Mouse (Mus musculus) inflammation-experienced regulatory T-cells, adult 6 months (primary cell): ENCODE data around the gene Fstl1. TPM values are rescaled to one million over a fixed set of nuclear protein-coding genes. Genes with fewer than 3 reads are reported as not detected.

Experiments
- ATAC-seq: one replicate; pipeline ENCODE4 v1.8.0; 2017
- polyA plus RNA-seq, 3 experiments: library from polyadenylated mRNA; unstranded; fragments of 100-300 nt; shearing (Covaris generic); gene quantifications; one replicate each; pipeline ENCODE4 v1.2.1; 2017

Gene Fstl1
- under 1 TPM in 1 of 3 experiments, not detected in 2; 0.27 TPM for polyA plus RNA-seq

DNA sequence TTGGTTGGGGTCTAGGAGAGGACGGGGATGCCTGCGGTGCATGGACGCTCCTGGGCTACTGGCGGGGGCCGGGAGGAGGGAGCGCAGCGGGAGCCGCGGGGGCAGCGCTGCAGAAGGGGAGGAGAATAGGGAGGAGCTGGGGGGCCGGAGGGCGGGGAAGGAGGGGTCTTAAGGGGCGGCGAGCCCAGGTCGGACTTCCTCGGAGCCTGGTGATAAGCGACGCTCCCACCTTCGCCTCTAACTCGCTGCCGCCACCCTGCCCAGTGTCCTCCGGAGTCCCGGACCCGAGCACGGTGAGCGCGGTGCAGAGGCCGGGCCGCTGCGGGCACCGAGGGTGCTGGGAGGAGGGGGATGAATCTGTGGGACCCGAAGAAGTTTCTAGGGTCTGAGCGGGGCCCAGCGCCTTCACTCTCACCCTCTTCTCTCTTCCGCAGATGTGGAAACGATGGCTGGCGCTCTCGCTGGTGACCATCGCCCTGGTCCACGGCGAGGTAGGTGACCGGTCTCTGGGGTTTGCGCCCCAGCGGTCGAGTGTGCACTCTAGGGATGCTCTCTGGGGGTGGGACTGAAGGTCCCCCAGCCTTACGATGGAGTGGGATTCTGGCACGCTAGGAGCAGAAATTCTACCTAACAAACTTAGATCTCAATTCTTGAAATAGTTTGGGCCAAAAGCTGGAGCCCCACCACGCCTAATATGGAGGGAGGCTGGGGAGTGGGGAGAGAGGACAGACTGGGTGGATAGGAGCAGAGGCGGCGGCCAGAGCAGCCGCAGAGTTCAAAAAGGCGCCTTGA is at the start of gene Fstl1:
Gene Fstl1 (plus strand): TSS at position 14 of the 792 bp plus-strand sequence.
- ATAC-seq, result no peak

DNA sequence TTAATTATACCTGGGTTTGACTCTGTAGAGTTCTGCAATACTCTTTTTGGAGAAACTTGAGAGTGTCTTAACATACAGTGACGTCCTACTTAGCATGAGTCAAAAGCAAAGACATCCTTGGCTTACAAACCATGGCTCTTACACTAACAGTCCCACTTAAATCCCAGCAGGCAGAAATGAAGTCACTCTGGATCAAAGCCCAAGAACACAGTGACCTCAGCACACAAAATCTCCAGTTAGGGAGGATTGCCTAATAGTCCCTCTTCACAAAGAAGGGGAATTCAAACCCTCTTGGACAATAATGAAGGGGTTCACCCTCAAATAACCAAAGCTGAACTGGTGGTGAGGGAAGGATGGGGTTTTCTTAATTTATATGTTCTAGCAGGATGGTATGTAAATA is 48.0 kb upstream of the Fstl1 start:
- ATAC-seq, result no peak

DNA sequence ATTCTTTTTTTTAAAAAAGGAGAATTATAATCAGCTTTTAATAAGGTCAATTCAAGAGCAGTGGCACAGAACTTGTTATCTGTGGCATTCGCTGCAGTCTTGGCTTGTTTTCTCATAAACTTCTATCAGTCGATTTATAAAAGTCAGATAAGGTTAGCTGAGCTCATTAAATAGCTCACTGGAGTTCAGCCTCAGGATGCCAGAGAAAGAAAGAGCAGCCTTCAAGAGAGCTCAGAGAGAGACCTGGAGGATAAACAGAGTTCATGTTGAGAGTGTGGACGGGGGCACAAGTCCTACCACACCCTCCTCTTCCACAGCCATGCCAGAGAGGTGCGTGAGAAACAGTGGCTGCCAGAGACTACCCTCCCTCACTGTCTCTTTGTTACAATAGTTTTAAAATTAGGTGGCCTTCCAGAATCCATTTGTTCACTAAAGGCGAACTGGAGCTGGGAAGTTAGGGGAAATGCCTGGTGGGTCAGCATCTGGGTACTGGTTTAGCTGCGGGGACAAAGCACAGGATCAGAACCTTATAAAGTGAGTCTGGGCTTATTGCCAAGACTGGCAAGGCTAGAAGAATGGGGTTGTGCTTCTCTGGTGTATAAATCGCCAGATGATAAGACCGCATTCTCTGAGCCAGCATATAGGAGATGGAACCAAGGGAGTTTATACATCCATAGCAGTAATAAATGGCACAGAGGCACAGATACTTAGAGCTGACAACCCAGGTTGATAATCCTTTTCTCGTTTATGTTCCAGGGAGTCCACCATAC is 47.1 kb upstream of the Fstl1 start:
- no peak for ATAC-seq

GRCm38 (mm10) chr16:37730293-37730835 is 46.3 kb upstream of the Fstl1 start:
- no peak for ATAC-seq

DNA sequence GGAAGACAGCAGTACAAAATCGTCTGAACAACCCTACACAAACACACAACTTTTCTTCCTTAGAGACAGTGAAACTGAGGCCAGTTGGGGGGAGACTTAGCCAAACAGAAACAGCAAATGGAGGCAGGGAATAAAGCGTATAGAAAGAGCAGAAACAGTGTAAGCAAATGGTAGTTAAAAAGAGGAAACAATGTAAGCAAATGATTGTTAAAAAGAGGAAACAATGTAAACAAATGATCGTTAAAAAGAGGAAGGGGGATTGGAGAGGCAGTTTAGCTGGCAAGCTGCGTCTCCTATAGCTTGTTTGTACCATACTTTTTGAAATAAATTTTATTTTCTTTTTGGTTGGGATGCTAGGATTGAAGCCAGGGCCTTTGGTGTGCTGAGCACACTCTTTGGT is 45.2 kb upstream of the Fstl1 start:
- no peak for ATAC-seq

GRCm38 (mm10) chr16:37732023-37732761 is 44.5 kb upstream of the Fstl1 start:
- no peak for ATAC-seq

DNA sequence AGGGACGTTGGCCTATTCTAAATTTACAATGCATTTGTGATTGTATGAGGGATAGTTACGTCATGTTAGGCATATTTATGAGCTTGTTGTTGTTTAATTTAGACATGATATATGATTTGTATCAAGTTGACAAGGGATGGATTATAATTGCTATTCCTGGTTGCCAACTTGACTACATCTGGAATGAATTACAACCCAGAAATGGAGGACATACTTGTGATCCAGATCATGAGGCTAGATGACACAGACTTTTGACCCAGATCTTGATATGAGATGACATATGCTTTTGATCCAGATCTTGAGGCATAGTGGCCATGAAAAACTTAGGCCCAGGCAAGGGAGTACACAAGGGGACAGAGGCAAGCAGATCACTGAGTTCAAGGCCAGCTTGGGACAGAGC is 36.6 kb upstream of the Fstl1 start:
- ATAC-seq, result no peak

GRCm38 (mm10) chr16:37742266-37742665 is 34.4 kb upstream of the Fstl1 start:
- no peak for ATAC-seq

- no peak for ATAC-seq
Observed at GRCm38 (mm10) chr16:37752876-37753275, 23.8 kb upstream of the Fstl1 start.

- ATAC-seq, result no peak
Observed at GRCm38 (mm10) chr16:37753809-37754208, 22.9 kb upstream of the Fstl1 start.

DNA sequence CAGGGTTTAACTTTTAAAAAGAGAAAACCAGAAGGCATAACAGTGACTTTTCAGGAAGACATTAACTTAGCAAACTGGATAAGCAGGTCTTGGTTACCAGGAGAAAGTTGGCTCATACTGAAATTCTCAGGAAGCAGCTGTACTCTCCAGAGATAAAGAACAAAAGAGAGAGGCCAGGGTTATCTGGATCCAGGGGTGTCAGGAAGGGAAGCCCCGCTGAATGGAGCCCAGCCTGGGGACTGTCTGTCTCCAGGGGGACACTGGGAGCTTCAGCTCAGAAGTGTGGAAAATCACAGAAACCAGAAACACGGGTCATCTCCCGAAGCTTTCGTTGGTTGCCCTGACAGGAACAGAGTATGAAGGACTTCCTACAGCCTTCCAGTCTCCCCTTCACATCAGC is 22.2 kb upstream of the Fstl1 start:
- ATAC-seq, result no peak

GRCm38 (mm10) chr16:37757223-37757622 is 19.4 kb upstream of the Fstl1 start:
- no peak for ATAC-seq

DNA sequence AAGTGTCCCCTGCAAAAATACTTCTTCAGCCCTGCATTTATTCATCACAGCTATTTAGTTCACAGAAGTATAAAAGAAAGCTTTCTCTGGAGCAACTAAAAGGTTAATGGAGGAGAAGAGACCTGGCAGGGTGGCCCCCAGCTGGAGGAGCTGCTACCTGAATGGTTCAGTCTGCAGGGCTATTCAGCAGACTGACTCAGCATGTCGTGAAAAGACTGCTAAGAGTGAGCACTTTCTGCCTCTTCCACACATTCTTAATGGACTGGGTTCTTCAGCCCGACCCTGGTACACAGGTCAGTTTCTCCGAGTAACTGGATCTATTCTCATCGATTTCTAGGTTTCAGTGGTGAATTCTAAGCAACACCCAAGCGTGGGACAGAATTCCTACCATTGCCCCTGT is 12.9 kb upstream of the Fstl1 start:
- no peak for ATAC-seq

- no peak for ATAC-seq
Observed at GRCm38 (mm10) chr16:37776166-37776859, 360 bp upstream of the Fstl1 start.

DNA sequence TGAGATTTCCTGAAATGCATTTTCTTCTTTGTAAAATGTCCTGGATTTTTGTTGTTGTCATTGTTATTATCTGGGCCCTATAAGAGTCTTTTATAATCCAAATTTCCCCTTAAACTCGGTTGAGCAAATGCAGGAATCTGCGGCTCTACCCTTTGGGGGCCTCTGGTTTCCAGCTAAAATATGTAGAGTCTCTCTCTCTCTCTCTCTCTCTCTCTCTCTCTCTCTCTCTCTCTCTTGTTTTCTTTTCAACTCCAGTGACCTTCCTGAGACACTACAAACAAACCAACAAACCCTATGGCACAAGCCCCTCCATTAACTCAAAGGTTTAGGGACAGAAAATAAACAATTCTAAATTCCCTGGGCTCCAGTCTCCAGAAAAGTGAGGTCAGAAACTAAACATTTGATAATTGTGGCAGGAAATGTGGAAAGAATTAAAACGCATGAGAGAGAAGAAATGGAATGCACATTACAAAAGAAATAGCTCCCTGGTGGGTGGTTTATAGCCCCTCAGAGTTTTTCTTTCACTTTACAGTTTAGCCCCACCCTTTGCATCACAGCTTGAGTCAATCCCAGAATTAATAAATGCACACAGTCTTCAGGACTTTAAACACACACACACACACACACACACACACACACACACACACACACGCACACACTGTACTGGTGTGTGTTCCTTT is 1.3 kb downstream of the Fstl1 start:
- no peak for ATAC-seq

DNA sequence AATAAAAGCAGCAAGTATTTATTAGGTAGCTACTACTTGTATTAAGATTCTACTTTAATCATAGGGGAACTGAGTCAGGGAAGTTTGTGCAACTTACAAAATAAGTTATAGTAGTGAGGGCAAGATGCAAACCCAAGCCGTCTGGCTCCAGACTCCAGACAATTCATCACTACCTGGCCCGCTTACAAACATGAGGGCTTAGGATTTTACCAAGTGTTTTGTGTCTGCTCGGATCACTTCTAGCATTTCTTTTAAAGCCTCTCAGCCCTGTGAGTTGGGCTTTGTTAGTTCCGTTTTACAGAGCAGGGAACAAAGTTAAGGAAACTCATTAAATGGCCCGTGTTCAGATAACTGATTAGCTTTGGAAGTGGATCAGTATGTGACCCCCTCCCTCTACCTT is 1.9 kb downstream of the Fstl1 start:
- no peak for ATAC-seq

DNA sequence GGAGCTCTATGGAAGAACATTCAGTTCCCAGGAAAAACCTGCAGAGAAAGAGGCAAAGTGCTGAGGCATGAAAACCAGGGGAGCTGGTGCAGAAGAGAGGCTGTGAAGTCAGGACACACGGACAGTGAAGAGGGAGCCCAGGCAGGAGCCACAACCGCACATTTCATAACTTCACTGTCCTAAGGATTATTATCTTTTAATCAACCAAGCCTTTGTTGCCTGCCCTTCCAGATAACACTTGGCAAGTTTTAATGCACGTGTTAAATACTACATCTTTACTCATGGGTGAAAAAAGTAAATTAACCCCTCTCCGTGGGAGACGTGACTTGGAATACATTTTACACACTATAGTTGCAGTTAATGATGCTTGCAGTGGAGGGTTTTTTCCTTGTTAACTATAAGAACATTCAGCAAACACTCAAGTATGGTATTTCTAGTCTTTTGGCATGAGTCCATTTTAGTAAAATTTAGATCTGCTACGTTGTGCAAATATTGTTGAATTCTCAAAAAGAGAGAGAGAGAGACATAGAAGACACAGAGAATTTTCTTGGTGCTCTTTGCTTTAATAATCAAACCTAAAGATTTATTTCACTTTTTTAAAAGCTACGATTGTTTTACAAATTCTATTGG is 3.1 kb downstream of the Fstl1 start:
- no peak for ATAC-seq

- ATAC-seq, result no peak
Observed at GRCm38 (mm10) chr16:37780386-37780785, 3.7 kb downstream of the Fstl1 start.

- no peak for ATAC-seq
Observed at GRCm38 (mm10) chr16:37780911-37781310, 4.2 kb downstream of the Fstl1 start.

- ATAC-seq, result no peak
Observed at GRCm38 (mm10) chr16:37784526-37784925, 7.9 kb downstream of the Fstl1 start.

GRCm38 (mm10) chr16:37787558-37788194 is 11.0 kb downstream of the Fstl1 start:
- no peak for ATAC-seq
